Mouse (Mus musculus): ENCODE data around the gene Rbm8a.
A peak's percentile ranks its signal among the peaks of the same experiment; 100 is the strongest.

Rbm8a gene

DNA sequence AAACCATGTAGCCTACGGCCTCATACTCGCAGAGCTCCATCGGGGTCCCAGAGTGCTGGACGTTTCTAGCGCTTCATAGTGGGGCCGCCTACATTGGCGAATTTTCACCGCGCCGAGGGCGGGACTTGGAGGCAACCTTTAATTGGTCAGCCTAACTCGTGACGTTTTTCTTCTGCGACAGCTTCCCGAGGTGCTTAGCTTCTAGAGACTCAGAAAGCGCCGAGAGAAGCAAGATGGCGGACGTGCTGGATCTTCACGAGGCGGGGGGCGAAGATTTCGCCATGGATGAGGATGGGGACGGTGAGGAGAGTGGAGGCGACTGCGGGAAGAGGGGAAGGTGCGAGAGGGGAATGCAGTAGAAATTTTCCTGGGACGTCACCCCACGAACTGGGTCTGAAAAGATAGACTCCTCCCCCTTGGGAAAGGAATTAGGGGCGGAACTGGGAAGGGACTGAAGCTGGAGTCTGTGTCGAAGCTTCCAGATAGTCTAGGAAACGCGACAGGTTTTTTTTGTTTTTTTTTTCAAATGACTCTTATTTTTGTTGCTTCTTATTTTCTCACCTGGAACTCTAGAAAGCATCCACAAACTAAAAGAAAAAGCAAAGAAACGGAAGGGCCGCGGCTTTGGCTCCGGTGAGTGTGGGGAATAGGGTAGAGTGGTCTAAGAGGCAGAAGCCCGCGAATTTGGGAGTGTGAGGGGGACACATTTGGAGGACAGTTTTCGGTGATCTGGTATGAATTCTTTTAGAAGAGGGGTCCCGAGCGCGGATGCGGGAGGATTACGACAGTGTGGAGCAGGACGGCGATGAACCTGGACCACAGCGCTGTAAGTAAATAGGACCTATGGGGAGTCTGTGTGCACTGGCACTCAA lies at the start of gene Rbm8a:
Rbm8a (plus strand) TSS at position 205 of the 872 bp plus-strand sequence.
- peak; percentile 98 for DNase-seq

DNA sequence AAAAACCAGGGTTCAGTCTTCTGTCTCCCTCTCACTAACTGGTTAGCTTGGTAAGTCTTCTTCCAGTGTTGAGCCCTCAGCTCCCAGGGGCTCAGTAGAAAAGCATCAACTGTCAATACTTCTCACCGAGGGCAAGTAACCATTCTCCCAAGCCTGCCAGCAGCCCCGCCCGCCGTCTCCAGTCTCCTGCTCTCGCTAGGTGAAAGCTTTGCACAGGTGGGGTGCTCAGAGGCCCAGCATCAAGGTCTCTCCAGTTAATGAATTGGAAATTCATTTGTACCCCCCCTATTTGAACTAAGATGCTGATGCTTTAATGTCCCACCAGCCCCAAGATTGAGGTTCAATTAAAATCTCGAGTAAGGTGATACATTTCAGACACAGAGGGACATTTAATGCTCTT lies 48.6 kb upstream of the Rbm8a start:
- DNase-seq: no peak

DNA sequence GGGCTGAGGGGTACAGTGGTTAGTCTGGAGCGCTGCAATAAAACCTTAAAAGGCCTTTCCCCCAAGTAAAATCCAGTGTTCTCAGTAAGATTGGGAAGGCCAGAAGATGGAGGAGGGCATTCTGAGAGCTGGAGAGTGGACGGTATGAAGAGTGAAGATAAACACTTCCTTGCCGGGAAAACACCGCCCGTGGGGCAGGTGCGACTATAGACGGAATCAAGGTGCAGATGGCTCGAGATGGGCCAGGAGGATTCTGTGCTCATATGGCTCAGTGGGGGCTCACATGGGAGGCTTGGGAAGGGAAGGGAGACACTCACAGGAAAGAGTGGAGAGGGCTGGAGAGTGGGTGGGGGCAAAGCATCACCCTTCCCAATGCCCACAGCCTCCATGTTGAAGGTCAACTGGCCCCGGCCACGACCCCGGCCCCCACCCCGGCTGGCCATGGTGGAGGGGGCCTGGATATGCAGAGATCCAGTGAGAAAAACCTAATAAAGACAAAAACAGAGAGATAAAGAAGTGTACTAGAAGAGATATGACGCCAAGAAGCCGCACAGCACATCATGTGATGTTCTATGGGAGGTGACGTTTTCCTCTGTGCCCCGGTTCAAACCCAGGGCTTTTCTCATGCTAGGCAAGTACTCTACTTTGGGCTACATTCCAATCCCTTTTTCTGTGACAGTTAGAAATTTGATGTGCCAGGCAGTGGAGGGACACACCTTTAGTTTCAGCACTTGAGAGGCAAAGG lies 47.8 kb upstream of the Rbm8a start:
- DNase-seq: no peak

DNA sequence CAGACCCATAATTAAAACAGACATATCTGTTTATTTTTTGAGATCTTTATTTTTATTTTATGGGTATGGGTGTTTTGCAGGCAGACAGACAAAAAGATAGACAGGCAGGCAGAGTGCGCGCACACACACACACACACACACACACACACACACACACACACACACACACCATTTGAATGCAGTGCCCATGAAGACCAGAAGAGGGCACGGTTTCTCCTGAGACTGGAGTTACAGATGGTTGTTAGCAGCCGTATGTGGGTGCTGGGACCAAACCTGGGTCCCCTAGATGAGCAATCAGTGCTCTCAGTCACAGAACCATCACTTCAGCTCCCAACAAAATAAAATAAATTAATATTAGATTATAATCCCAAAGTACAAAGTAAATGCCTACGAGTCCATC lies 46.3 kb upstream of the Rbm8a start:
- no peak for DNase-seq

DNA sequence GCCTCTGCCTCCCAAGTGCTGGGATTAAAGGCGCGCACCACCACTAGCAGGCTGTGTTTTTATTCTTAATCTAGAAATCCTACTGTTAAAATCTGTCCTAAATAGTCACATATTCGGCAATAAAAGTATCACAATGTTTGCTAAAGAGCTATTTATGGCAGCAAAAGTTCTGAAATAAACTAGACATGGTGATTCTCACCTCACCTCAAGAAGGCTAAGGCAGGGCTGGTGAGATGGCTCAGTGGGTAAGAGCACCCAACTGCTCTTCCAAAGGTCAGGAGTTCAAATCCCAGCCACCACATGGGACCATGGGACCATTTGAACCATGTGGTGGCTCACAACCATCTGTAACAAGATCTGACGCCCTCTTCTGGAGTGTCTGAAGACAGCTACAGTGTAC lies 39.1 kb upstream of the Rbm8a start:
- no peak for DNase-seq

DNA sequence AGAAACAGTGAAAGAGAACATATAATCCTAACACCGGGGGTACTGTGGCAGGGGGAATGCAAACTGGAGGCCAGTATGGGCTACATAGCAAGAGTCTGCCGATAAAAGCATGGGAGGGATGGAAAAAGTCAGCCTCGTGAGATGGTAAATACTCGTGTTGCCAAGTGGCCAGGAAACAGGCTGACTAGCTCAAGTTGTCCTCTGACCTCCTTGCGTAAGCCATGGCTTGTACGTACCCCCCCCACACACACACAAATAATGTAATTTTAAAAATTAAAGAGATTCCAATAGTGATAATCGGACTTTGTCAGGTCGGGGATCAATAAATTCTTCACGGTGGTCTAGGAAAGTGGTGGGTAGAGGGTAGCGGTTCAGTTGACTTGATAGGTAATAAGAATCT lies 36.4 kb upstream of the Rbm8a start:
- DNase-seq: no peak

DNA sequence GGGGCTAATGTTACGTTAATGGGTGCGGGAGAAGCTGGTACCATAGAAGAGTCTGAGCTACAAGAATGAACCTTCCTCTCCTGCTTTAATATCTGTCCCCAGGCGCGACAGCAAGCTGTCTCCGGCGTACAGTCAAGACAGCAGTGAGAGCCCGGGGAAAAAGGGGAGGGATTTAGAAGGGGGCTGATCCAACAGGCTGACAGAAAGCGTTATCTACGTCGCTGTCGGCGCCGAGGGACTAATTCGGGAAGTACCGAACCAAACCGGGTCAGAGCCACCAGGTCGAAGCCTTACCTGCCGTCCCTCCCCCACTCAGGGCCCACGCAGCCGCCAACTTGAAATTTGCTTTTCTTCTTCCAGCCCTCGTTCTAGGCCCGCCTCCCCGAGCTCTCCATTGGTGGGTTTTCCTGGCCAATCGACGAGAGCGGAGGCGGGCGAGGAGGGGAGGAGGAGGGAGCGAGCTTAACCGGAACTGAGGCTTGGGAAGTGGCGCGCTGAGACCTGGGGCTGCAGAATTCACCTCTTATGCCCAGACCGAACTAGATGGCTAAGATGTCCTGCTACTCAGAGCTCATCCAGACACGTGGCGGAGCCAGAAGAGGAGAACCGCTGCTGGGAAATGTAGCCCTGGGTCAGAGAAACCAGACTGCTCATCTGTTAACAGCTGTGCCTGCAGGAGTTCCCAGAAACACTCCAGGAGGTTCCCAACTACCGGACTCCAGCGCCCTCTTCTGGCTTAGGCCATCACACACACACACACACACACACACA lies 35.8 kb upstream of the Rbm8a start, which contains the start of gene Polr3gl:
Polr3gl (minus strand) TSS at position 392 of the 771 bp plus-strand sequence.
- peak; percentile 95 for DNase-seq

DNA sequence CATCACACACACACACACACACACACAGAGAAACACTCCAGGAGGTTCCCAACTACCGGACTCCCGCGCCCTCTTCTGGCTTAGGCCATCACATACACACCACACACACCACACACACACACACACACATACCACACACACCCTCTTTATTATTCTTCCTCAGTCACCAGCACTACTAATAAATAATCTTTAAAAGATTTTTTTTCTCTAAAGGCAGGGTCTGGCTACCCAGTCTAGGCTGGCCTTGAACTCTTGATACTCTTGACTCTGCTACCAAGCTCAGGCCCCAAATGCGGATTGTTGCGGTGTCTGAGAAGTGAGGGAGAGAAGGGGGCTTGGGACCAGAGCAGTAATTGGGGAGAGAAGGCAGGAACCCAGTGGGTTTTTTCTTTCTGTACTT lies 34.9 kb upstream of the Rbm8a start:
- DNase-seq: no peak

DNA sequence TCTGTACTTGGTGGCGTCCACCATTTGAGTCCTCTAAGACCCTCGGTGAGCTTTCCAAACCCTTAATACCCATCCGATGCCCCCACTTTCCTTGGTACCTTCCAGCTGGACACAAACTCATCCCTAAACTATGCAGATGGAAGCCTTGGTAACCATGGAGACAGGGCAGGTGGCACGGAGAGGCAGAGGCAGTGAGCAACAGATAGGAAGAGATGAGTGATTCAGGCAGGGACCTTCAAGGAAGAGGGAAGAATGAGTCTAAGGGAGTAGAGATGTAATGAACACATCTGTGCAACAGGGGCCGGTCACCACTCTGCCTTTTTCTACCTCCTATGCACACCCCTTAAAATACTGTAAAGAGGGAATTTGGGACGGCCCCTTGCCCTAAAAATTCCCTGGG lies 34.1 kb upstream of the Rbm8a start:
- no peak for DNase-seq

DNA sequence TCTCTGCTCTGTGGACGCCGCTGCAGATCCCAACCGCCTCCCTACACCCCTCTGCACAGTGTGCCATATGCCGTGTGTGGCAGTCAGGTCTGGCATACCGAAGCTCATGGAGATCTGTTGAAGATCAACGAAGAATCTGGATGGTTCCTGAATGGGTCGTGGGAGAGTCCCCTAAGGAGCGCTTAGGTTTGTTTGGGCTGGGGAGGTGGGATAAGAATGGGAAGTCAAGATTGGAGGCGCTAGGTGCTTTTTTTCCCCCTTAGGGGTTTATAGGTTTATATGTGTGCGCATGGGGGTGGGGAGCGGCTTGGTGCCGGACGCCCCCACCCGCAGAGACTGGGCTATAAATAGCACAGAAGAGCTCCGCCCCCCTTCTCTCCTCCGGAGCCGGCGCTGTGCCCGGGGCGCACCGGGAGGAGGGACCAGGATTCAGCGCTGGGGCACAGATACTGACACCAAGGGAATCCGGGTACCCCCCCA lies 33.5 kb upstream of the Rbm8a start, which contains the start of gene Ankrd34a:
Ankrd34a (plus strand) TSS at position 409 of the 480 bp plus-strand sequence.
- peak; percentile 52 for DNase-seq

DNA sequence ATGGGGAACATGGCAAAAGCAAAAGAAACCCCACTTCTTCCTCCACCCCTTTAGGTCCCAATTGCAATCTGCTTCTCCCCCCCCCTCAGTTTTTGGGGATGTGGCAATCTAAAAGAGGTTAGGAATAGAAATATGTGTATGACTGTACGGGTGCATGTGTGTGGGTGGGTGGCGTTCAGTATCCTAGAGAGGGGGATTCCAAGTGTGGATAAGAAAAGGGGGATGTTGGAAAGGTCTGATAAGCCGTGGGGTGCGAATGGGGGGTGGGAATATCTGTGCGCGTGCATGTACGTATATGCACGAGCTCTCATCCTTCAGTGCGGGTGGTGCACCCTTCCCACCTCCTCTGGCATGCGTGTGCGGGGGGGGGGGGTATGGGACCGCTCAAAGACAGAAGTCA lies 32.9 kb upstream of the Rbm8a start:
- no peak for DNase-seq

DNA sequence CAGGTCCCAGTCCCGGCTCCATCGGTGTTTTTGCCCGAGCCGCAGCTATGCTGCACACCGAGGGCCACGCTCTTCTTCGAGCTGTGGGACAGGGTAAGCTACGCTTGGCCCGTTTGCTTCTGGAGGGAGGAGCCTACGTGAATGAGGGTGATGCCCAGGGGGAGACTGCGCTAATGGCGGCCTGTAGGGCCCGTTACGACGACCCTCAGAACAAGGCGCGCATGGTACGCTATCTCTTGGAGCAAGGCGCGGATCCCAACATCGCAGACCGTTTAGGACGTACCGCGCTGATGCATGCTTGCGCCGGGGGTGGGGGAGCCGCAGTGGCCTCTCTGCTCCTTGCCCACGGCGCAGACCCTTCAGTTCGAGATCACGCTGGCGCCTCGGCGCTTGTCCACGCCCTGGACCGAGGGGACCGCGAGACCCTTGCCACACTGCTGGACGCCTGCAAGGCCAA lies 32.3 kb upstream of the Rbm8a start:
- DNase-seq: no peak

DNA sequence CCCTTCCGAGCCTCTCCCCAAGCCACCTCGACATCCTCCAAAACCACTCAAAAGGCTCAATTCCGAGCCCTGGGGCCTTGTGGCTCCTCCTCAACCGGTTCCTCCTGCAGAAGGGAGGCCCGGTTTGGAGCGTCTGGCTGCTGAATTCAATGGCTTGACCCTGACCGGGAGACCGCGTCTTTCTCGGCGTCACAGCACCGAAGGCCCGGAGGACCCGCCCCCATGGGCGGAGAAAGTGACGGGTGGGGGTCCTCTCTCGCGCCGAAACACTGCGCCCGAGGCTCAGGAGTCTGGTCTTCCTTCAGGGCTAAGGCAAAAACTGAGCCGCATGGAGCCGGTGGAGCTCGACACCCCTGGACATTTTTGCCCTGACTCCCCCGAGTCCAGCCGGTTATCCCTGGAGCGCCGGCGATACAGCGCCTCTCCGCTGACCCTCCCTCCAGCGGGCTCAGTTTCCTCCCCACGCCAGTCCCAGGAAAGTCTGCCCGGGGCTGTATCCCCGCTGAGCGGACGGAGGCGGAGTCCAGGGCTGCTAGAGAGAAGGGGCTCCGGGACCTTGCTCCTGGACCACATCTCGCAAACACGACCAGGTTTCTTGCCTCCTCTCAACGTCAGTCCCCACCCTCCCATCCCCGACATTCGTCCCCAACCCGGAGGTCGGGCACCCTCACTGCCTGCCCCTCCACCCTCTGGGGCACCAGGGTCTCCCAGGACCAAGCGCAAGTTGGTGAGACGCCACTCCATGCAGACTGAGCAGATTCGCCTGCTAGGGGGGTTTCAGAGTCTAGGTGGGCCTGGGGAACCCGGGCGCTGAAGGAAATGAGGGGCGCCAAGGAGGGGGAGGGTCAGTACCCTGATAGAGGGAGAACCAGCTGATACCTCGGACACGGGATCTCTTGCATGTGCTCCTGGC lies 31.3 kb upstream of the Rbm8a start:
- peak; percentile 81 for DNase-seq

DNA sequence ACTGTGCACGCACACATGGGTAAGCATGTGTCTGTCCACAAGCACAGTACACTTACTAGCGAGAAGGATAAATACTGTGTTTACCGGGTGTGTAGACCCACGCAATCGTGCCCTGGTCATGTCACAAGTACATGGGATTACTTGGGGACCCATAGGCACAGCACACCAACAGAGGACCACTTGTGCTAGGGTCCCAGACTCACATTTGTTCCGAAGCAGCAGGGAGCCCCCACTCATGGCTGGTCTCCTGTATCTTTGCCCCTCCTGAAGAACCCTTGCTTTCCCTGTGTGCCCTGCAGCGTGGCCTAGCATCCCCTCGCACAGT lies 30.7 kb upstream of the Rbm8a start:
- DNase-seq: no peak

DNA sequence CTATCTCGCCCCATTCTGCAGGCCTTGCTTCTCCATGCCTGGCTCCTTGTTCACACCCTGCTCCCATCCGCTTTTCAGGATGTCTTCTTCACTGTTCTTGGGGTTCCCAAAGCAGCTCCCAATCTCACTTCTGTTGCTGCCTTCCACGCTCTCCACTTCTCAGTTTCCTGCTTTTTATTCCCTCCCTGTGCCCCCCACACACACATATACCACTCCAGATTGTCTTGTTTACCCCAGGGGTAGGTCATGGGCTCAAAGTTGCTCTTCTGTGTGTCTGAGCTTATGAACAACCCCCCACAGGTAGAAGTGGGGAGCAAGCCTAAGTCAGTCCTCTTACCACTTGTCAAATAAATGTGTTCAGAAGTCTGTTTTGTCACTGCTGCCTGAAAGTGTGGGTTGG lies 30.3 kb upstream of the Rbm8a start:
- DNase-seq: no peak

DNA sequence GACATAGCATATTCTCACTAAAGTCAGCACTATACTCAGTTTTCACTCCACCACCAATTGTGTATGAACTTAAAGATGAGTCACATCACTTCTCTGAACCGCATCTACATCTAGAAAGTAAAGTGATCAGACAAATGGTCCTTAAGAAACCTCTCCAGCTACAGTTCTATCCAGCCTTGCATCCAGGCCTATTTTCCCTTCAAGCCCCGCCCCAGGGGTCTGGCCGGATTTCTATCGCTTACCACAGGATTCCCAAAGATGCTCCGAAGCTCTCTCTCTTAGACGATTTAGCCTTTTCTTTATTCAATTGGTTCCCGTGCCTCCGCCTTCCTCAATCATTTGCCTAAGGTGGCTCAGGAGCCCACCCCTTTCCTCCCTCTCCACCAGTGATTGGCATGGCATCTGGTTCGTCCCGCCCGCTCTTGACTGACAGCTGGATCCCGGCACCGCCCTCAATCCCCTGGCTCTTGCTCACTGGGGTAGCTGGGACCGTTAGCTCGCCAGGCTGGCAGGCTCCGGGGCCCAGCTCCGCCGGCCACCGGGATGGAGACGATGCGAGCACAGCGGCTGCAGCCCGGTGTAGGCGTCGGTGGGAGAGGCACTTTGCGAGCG lies 29.0 kb upstream of the Rbm8a start, which contains the start of gene Lix1l:
Lix1l (plus strand) TSS at position 511 of the 612 bp plus-strand sequence.
- peak; percentile 95 for DNase-seq

DNA sequence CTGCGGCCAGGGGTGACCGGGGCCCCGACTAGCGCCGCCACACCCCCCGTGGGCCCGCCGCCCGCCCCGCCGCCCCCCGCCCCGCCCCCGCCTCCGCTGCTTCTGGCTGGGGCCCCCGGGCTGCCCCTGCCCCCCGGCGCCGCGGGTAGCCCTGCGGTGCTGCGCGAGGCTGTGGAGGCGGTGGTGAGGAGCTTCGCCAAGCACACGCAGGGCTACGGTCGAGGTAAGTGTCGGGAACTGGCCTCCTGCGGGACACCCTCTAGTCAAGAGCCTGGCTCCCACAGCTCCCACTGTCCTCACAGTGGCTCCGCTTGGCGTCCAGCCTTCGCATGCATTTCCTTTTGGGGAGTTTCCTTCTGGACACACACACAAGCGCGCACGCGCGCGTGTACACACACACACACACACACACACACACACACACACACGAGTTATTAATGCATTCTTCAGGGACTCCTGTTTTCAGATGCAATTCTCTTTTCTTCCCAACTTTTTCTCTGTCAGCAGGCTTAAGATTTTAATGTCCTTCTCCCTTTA lies 28.4 kb upstream of the Rbm8a start:
- peak; percentile 87 for DNase-seq

DNA sequence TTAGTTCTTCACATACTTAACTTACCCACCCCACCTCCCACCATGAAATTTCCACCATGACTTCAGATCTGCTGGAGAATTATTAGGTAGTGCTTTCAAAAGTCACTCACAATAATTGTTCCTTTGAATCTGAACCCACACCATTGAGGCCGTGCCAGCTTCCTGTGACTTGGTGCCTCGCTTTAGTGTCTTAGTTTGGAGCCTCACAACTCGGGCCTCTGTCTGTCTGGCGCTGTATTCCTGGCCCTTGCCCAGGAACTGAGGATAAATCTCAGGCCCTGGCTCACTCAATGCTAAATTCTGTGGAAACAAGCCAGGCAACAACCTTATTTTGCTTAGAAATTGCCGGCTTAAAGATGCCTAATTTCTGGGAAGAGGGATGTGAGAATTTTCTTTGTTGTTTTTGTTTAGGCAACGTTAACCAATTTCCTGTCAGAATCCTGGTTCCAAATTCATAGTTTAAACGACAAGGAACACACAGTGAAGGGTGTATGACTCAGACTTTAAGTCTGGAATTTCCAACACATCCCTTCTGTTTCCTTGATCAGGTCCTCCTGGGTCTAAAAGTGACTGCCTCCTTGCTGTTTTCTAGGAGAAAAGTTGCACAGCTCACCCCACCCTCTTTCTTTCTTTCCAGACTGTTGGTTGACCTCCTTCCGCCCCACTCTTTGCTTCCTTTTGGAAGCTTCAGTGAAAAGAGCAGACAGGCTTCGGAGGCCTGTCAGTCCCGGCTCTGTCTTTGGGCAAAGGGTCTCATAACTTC lies 27.6 kb upstream of the Rbm8a start:
- DNase-seq: peak; percentile 50

DNA sequence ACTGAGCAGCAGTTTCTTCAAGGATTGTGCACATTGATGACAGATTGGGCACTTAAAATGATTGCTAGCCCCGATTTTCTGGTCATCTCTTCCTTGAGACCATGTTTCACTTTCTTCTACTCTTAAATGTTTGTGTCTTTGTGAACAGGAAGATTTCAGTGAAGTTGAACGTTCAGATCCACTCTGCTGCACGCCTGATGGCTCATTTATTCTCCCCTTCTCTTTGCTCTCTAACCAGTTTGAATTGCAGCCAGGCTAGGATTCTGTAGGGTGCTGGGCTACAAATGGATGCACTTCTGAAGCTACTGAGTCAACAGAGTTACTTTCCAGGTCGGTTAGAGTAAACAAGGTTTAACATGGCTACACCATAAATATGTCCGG lies 27.0 kb upstream of the Rbm8a start:
- DNase-seq: no peak

DNA sequence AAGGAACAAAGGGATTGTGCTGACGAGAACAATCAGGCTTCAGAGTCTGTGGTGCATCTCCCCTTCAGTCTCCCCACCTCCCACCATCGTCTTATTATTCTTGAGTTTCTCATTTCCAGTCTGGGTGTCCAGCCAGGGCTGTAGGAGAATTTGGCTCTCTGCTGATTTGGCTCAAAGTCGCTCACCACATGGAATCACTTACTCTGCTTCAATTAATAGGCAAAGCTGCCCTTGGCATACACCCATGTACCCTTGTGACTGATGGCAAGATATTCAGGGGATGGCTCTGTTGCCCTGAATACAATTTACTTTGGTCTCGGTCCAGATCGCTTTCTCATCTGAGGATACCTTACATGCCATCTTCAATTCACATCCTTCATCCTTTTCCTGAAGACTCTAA lies 26.4 kb upstream of the Rbm8a start:
- DNase-seq: no peak

All from kidney, postnatal 14 days (tissue).